Mouse (Mus musculus) E14TG2a.4 (cell line): ENCODE measurements around the gene Apba2.

ENCODE experiments used
- CTCF ChIP-seq: conservative IDR thresholded peaks from 2 replicates; pipeline ENCODE4 v1.5.1; 2014; ENCODE audit warnings: low read length
- NANOG ChIP-seq: IDR thresholded peaks from 2 replicates; pipeline ENCODE4 v1.6.1; 2014; ENCODE audit warnings: borderline replicate concordance, low read length, mixed read lengths
- POU5F1 ChIP-seq: IDR thresholded peaks from 2 replicates; pipeline ENCODE4 v1.6.1; 2014; ENCODE audit warnings: low read length, borderline replicate concordance

GRCm38 (mm10) chr7:64662506-64662905, 161.0 kb downstream of the Apba2 start:
- TF ChIP-seq CTCF: no peak
- TF ChIP-seq NANOG: no peak
- TF ChIP-seq POU5F1: no peak
